Mouse (Mus musculus): ENCODE data around the gene Mcm2.
A peak's percentile ranks its signal among the peaks of the same experiment; 100 is the strongest.

Mcm2 gene

GRCm38 (mm10) chr6:88844901-88845565, 53.5 kb downstream of the Mcm2 start:
- DNase-seq: no peak

GRCm38 (mm10) chr6:88843781-88844725, 54.5 kb downstream of the Mcm2 start:
- DNase-seq: no peak

GRCm38 (mm10) chr6:88843241-88843640, 55.3 kb downstream of the Mcm2 start:
- no peak for DNase-seq

GRCm38 (mm10) chr6:88842731-88843151, 55.8 kb downstream of the Mcm2 start:
- DNase-seq: peak; percentile 63

GRCm38 (mm10) chr6:88841781-88842689, 56.5 kb downstream of the Mcm2 start, which contains the start of gene Abtb1:
Abtb1 (minus strand) TSS chr6:88841984.
- peak; percentile 97 for DNase-seq

GRCm38 (mm10) chr6:88841514-88841780, 57.1 kb downstream of the Mcm2 start:
- no peak for DNase-seq

GRCm38 (mm10) chr6:88840791-88841513, 57.6 kb downstream of the Mcm2 start:
- no peak for DNase-seq

GRCm38 (mm10) chr6:88840211-88840610, 58.4 kb downstream of the Mcm2 start:
- DNase-seq: no peak

- no peak for DNase-seq
Observed at GRCm38 (mm10) chr6:88839135-88839970, 59.2 kb downstream of the Mcm2 start.

GRCm38 (mm10) chr6:88838613-88839012, 60.0 kb downstream of the Mcm2 start:
- no peak for DNase-seq

- DNase-seq: no peak
Observed at GRCm38 (mm10) chr6:88837999-88838398, 60.6 kb downstream of the Mcm2 start.

GRCm38 (mm10) chr6:88836178-88836819, 62.3 kb downstream of the Mcm2 start:
- DNase-seq: no peak

- DNase-seq: peak; percentile 53
Observed at GRCm38 (mm10) chr6:88835047-88835446, 63.5 kb downstream of the Mcm2 start.
